Mouse (Mus musculus) CH12.LX (cell line): ENCODE data around the gene Fpgs. TPM values are rescaled to one million over a fixed set of nuclear protein-coding genes. Genes with fewer than 3 reads are reported as not detected.

Experiments used
- DNase-seq: peaks from one replicate; pipeline ENCODE4 v3.0.0-alpha.2; 2013; ENCODE audit errors: extremely low read depth
- H3K27ac ChIP-seq: 2 replicates; pipeline ENCODE4 v1.5.1; 2012; ENCODE audit warnings: low read depth, mild to moderate bottlenecking, control low read depth, moderate library complexity; ENCODE audit not compliant: insufficient read depth
- H3K27me3 ChIP-seq: replicated peaks from 2 replicates; pipeline ENCODE3; 2012; ENCODE audit warnings: inconsistent platforms
- H3K36me3 ChIP-seq, 2 experiments: replicated peaks in 1 of 2; 2 replicates each; pipeline versions ENCODE3 to v1.6.1; 2012; ENCODE audit warnings: inconsistent platforms in 1 of 2, low read length in 1 of 2, mild to moderate bottlenecking in 1 of 2, mixed read lengths in 1 of 2, moderate library complexity in 1 of 2; ENCODE audit not compliant: control insufficient read depth in 1 of 2, insufficient read depth in 1 of 2
- H3K4me1 ChIP-seq, 2 experiments: 2 replicates each; pipeline ENCODE4 v1.6.1; 2012; ENCODE audit warnings: inconsistent platforms in 1 of 2, moderate library complexity in 1 of 2; ENCODE audit not compliant: insufficient read depth in 2 of 2, control insufficient read depth in 1 of 2
- H3K4me2 ChIP-seq: 2 replicates; pipeline ENCODE4 v1.6.1; 2012; ENCODE audit warnings: low read depth, mild to moderate bottlenecking, control low read depth; ENCODE audit not compliant: poor library complexity, insufficient read depth, severe bottlenecking
- H3K4me3 ChIP-seq, 3 experiments: fragments of 150-350 bp in 1 of 3; sonication (generic) in 1 of 3; replicated peaks in 1 of 3; 2 replicates each; pipeline versions ENCODE3 to v1.5.1; 2011 to 2012; ENCODE audit warnings: low read depth in 2 of 3, low read length in 2 of 3, mild to moderate bottlenecking in 2 of 3, moderate library complexity in 2 of 3, control low read depth in 1 of 3, improper control_type of control experiment in 1 of 3, inconsistent platforms in 1 of 3, mixed read lengths in 1 of 3; ENCODE audit not compliant: poor library complexity in 1 of 3
- H3K79me2 ChIP-seq: replicated peaks from 2 replicates; pipeline ENCODE4 v1.6.1; 2012; ENCODE audit warnings: mild to moderate bottlenecking, moderate library complexity; ENCODE audit not compliant: control insufficient read depth, poor library complexity, insufficient read depth, severe bottlenecking; ENCODE audit errors: extremely low read depth
- H3K9ac ChIP-seq: 2 replicates; pipeline ENCODE4 v1.6.1; 2012; ENCODE audit warnings: low read depth, mild to moderate bottlenecking, control low read depth, moderate library complexity; ENCODE audit not compliant: insufficient read depth
- H3K9me3 ChIP-seq: replicated peaks from 2 replicates; pipeline ENCODE3; 2012; ENCODE audit warnings: low read length, inconsistent platforms, mixed read lengths
- CTCF ChIP-seq, 2 experiments: IDR thresholded peaks in 1 of 2; conservative IDR thresholded peaks in 1 of 2; 2 replicates each; pipeline ENCODE4 v1.5.1; 2011 to 2012; ENCODE audit warnings: low read depth in 2 of 2, low read length in 2 of 2, improper control_type of control experiment in 1 of 2, inconsistent platforms in 1 of 2, mild to moderate bottlenecking in 1 of 2, moderate library complexity in 1 of 2
- GABPA ChIP-seq: IDR thresholded peaks from 2 replicates; pipeline ENCODE4 v1.6.1; 2012; ENCODE audit warnings: low read depth, low read length, improper control_type of control experiment, inconsistent platforms; ENCODE audit not compliant: insufficient replicate concordance
- NRF1 ChIP-seq: IDR thresholded peaks from 2 replicates; pipeline ENCODE4 v1.6.1; 2014; ENCODE audit warnings: low read depth, mild to moderate bottlenecking, inconsistent platforms, low read length, improper control_type of control experiment, moderate library complexity
- POLR2A ChIP-seq: IDR thresholded peaks from 2 replicates; pipeline ENCODE4 v1.6.1; 2011; ENCODE audit warnings: low read depth, mild to moderate bottlenecking, improper control_type of control experiment, low read length
- RAD21 ChIP-seq: IDR thresholded peaks from 2 replicates; pipeline ENCODE4 v1.6.1; 2011; ENCODE audit warnings: low read depth, mild to moderate bottlenecking, low read length, improper control_type of control experiment, moderate library complexity
- SMC3 ChIP-seq: IDR thresholded peaks from 2 replicates; pipeline ENCODE4 v1.6.1; 2011; ENCODE audit warnings: low read depth, low read length, improper control_type of control experiment
- TBP ChIP-seq: conservative IDR thresholded peaks from 2 replicates; pipeline ENCODE4 v1.6.1; 2011; ENCODE audit warnings: low read depth, low read length, improper control_type of control experiment
- USF2 ChIP-seq: conservative IDR thresholded peaks from 2 replicates; pipeline ENCODE4 v1.6.1; 2011; ENCODE audit warnings: low read depth, low read length, improper control_type of control experiment
- ZKSCAN1 ChIP-seq: IDR thresholded peaks from 2 replicates; pipeline ENCODE4 v1.6.1; 2012; ENCODE audit warnings: low read depth, inconsistent platforms, low read length, improper control_type of control experiment, borderline replicate concordance
- dilution Hi-C: fragments of 300-500 bp; cut with MboI; formaldehyde crosslinking; loops from 2 replicates; pipeline ENCODE4 v1.14.3; 2020; ENCODE audit warnings: low sequenced_read_pairs; ENCODE audit not compliant: extremely low pct_unique_long_range_greater_than_20kb, extremely low pct_ligation_motif_present
- in situ Hi-C: fragments of 300-500 bp; cut with MboI; formaldehyde crosslinking; loops from 3 replicates; pipeline ENCODE4 v1.14.3; 2019; ENCODE audit warnings: low sequenced_read_pairs, low pct_ligation_motif_present, low pct_unique_long_range_greater_than_20kb, mixed read lengths
- polyA plus RNA-seq: library from polyadenylated mRNA; unstranded; fragments of >175 nt; gene quantifications from 2 replicates; pipeline ENCODE4 v1.2.1, GENCODE M21; 2012; ENCODE audit warnings: low read depth; ENCODE audit not compliant: insufficient read length
- total RNA-seq, 2 experiments: library from RNA; depleted of rRNA; stranded (reverse); fragments of 300-350 nt in 1 of 2; fragments of >200 nt in 1 of 2; gene quantifications; 2 replicates each; pipeline ENCODE4 v1.2.3; 2012 to 2014

Gene Fpgs
- total and polyA plus RNA-seq, 3 experiments = 31.8 to 59.2 (median 41.8) TPM

- Histone ChIP-seq H3K36me3 (peaks cover 62 to 74% of the 10 kb centered on the region in 2 experiments), H3K9me3 (no peaks in the 10 kb centered on the region), H3K4me2 (no peak overlapping the region), H3K4me3 (no peak overlapping the region), H3K27ac (no peak overlapping the region), H3K9ac (no peak overlapping the region), H3K79me2 (peaks cover 52% of the 10 kb centered on the region), H3K27me3 (no peaks in the 10 kb centered on the region), H3K4me1 (peaks cover 16 to 30% of the 10 kb centered on the region in 2 experiments)
- dilution Hi-C loops (no loop called here), in situ Hi-C loops (no loop called here)
- peak; percentile 77 for DNase-seq
- TF ChIP-seq CTCF (conservative IDR thresholded peaks at IDR 0.05 in 1 of 2, IDR thresholded peaks at IDR 0.05 in 1 of 2; ENCODE audit: low read depth in 2 of 2, low read length in 2 of 2) = peak; percentile 65 to 79
- no peak for TF ChIP-seq USF2
- peak; percentile 51 for TF ChIP-seq RAD21
- TF ChIP-seq SMC3 = peak; percentile 62
- no peak for TF ChIP-seq GABPA
- peak; percentile 45; the same call in 1 of the 2 replicates for TF ChIP-seq ZKSCAN1
These were observed 4.7 kb upstream of the Fpgs start for GRCm38 (mm10) chr2:32708643-32709042.

DNA sequence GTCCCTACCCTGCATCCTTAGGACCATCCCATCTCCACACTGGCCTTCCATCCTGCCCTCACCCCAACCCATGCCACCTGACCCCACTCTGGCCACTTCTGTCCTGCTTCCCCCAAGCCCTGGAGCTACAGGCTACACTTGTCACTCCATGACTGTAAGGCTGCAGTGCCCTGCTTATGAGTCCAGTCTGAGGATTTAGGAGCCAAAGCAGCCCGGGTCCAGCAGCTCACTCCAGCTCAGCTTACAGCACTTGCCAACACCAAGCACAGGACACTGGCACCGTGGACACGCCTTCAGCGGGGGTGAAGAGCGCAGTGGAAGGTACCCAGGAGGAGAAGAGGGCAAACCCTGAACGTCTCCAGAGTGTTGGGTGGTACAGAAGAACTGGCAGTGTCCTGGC lies 3.0 kb upstream of the Fpgs start:
- no peaks in the 10 kb centered on the region for H3K27me3 ChIP-seq

GRCm38 (mm10) chr2:32705018-32705417 lies 1.1 kb upstream of the Fpgs start:
- peaks cover 28% of the 10 kb centered on the region for H3K79me2 ChIP-seq
- H3K27ac ChIP-seq = no peak overlapping the region
- no peak for DNase-seq
- TF ChIP-seq TBP = no peak
- peak; percentile 4; the same call in 1 of the 2 replicates for TF ChIP-seq POLR2A
- TF ChIP-seq NRF1 = no peak
- no peaks in the 10 kb centered on the region for H3K27me3 ChIP-seq
- H3K36me3 ChIP-seq = peaks cover 70 to 90% of the 10 kb centered on the region in 2 experiments
- H3K4me2 ChIP-seq = no peak overlapping the region
- H3K4me1 ChIP-seq = peaks cover 7 to 13% of the 10 kb centered on the region in 2 experiments
- dilution Hi-C loops (no loop called here), in situ Hi-C loops (no loop called here)
- H3K9me3 ChIP-seq = no peaks in the 10 kb centered on the region
- H3K4me3 ChIP-seq = no peak overlapping the region
- no peak overlapping the region for H3K9ac ChIP-seq

More for the DNA sequence above, 3.0 kb upstream of the Fpgs start:
- H3K27ac ChIP-seq = no peak overlapping the region
- TF ChIP-seq POLR2A = 0 out of 2 replicates have a peak, but pooled peaks have one; percentile 11
- TF ChIP-seq NRF1 = no peak
- in situ Hi-C loops (no loop called here), dilution Hi-C loops (no loop called here)
- peaks cover 47% of the 10 kb centered on the region for H3K79me2 ChIP-seq
- no peak overlapping the region for H3K9ac ChIP-seq
- peaks cover 73 to 90% of the 10 kb centered on the region in 2 experiments for H3K36me3 ChIP-seq
- H3K9me3 ChIP-seq = no peaks in the 10 kb centered on the region
- no peak for DNase-seq
- H3K4me3 ChIP-seq = no peak overlapping the region
- peaks cover 16 to 28% of the 10 kb centered on the region in 2 experiments for H3K4me1 ChIP-seq
- no peak overlapping the region for H3K4me2 ChIP-seq
